Comparison of ENCODE assay signal across 19 mouse cellular contexts in the genomic region with DNA sequence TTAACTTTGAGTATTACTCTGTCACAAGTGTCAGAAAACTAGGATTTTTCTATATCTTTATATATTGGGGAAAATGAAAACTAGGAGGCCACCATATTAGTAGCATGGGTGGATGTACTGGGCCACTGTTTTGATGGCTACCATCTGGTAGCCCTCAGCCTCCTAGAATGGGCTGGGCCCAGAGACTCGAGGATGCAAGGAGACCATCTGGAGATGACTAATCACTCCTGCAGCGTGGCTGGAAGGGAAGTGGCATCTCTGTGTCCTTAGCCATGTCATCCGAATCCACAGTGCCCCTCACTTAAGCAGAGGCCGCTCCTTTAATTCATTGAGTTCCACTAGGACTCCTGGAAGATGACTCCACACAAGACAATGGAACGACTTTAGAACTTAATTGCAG.
"Had no signal": no experiment of that assay in that cellular context is flagged by ENCODE, and none has a peak within 500 bp of the region (broad histone marks: within the 10 kb centered on the region; RNA-seq: fewer than 3 reads in every experiment).

No protein-coding gene starts in this region.

- H3K27ac ChIP-seq: limb, embryonic 15.5 days; liver, embryonic 14.5 days; macrophage; midbrain, embryonic 12.5 days; midbrain, embryonic 15.5 days; neural tube, embryonic 12.5 days; neural tube, embryonic 15.5 days; stomach, embryonic 15.5 days had no signal

- H3K36me3 ChIP-seq: limb, embryonic 12.5 days; limb, embryonic 15.5 days; midbrain, embryonic 12.5 days; midbrain, embryonic 15.5 days; neural tube, embryonic 12.5 days; neural tube, embryonic 15.5 days; stomach, embryonic 15.5 days had no signal

- H3K4me3 ChIP-seq: limb, embryonic 12.5 days; limb, embryonic 15.5 days; midbrain, embryonic 12.5 days; midbrain, embryonic 15.5 days; neural tube, embryonic 12.5 days; neural tube, embryonic 15.5 days; stomach, embryonic 15.5 days had no signal

- H3K27me3 ChIP-seq: limb, embryonic 12.5 days; limb, embryonic 15.5 days; midbrain, embryonic 12.5 days; midbrain, embryonic 15.5 days; neural tube, embryonic 12.5 days; neural tube, embryonic 15.5 days; stomach, embryonic 15.5 days had no signal

- DNase-seq: kidney, postnatal 14 days; kidney, postnatal 4 days; left cerebral cortex, postnatal 4 days; liver, postnatal 0 days; lung, embryonic 14.5 days; right cerebral cortex, adult 18-20 months; right cerebral cortex, postnatal 14 days; right cerebral cortex, postnatal 4 days; spleen, adult 18-20 months; thymus, postnatal 36 days had no signal

- H3K4me1 ChIP-seq: midbrain, embryonic 15.5 days; stomach, embryonic 15.5 days had no signal

- H3K9me3 ChIP-seq: limb, embryonic 12.5 days; limb, embryonic 15.5 days; midbrain, embryonic 12.5 days; midbrain, embryonic 15.5 days; neural tube, embryonic 12.5 days; neural tube, embryonic 15.5 days; stomach, embryonic 15.5 days had no signal
